Mouse (Mus musculus) frontal cortex, postnatal 10 days (tissue): ENCODE data around the gene Ptprn2.
A peak's percentile ranks its signal among the peaks of the same experiment; 100 is the strongest.

Experiments
- DNase-seq, 2 experiments: peaks; one replicate each; pipeline ENCODE4 v3.0.0; 2022; ENCODE audit warnings: low spot score in 2 of 2, mixed read lengths in 1 of 2

The Ptprn2 gene

DNA sequence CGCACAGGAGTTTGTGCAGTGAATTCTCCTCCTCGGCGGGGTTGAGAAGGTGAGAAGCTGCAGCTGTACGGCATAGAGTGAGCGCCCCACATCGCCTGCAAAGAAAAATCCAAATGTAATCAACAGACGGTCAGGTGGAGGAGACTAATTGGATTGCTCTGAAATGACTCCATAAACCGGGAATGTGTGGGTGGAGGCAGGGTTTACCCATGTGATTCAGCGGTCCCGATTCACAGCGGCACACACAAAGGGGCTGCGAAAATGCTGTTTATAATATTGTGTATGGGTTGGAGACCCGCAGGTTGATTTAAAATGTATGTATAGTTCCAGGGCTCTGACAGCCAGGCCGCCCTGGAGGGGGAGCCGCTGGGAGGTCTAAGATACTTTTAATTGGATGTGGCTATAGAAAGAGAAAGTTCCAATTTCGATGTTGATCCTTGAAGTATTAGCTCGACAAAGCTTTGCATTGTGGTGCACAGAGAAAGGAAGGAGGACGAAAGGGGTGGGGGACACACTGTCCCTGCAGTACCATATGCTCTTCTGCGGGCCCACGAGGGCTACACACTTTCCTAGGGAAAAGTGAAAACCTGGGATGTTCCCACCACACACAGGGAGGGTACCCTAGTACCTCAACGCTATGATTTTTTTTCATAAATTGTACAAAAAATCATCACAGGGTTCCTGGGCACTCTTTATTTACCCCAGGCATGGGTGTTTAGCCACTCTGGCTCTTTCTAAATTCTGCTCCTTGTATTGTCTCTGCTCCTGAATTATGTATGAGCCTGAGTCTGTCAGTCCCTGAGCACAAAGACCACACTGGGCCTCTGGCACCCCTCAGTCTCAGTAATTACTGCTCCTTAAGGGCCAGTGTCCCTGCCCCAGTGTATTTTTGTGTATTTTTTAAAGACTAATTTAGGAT lies 568.6 kb downstream of the Ptprn2 start:
- DNase-seq = peak in 1 of 2 experiments; percentile 22

DNA sequence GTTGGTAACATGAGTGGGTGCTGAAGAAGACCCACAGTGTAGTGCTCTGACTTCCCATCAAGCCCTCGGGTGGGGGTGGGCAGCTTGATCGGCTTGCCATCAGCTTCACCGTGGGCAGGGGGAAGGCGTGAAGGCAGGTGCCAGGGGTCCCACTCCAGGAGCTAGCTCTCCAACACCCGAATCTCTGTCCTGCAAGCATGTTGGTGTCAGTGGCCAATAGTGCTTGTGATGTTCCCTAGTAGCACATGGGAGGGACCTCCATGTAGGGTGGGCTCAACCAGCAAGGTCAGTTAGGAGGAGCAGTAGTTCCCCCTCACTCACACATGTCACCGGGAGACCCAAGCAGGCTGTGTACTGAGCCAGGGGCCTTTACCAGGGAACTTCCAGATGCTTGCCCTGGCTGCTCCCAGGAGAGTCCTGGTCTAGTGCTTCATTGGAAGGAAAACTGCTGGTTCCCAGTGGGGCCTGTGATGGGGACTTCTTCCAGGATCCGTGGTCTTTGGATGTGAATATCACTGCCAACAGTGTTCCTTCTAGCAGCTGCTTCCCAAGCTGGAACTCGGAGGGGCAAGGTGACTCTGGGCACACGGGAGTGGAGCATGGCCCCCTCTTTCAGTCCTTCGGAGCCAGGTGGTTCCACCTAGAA lies 569.5 kb downstream of the Ptprn2 start:
- no peak for DNase-seq

GRCm38 (mm10) chr12:117058184-117058958 lies 572.9 kb downstream of the Ptprn2 start:
- DNase-seq = no peak

- no peak for DNase-seq
These were observed 573.5 kb downstream of the Ptprn2 start for GRCm38 (mm10) chr12:117058975-117059374.

GRCm38 (mm10) chr12:117077664-117078063 lies 592.1 kb downstream of the Ptprn2 start:
- no peak for DNase-seq

- peak in 1 of 2 experiments; percentile 32 for DNase-seq
These were observed 593.4 kb downstream of the Ptprn2 start for GRCm38 (mm10) chr12:117078945-117079344.

GRCm38 (mm10) chr12:117079724-117080123 lies 594.2 kb downstream of the Ptprn2 start:
- no peak for DNase-seq

GRCm38 (mm10) chr12:117083856-117084701 lies 598.6 kb downstream of the Ptprn2 start:
- no peak for DNase-seq

DNA sequence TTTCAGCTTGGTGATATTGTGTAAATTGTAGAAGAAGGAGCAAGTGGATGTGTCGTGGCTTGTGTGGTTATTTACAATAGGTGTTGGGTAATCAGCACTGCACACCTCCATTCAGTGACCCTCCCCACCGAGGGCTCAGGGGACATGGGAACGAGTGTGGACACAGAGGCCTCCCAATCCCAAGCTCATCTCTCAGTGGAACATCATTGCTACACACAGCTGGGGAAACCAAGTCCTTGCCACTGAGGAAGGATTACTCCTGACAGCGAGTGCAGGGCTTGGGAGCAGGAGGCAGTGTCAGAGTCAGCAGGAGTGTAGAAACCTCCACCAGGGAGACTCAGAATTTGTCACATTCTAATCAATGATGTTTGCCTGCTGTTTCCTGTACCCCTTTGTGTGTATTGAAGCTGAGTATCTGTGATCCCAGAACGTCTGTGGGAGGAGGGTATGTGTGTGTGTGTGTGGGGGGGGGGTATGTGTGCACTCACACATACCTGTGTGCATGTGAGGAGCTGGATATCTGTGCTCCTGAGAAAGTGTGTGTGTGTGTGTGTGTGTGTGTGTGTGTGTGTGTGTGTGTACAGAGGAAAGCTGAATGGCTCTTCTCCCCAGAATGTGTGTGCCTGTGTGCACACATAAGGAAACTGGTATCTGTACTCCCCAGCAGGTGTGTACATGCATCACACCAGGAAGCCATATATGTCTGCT lies 599.3 kb downstream of the Ptprn2 start:
- DNase-seq = no peak

- peak in 1 of 2 experiments; percentile 22 for DNase-seq
These were observed 600.3 kb downstream of the Ptprn2 start for GRCm38 (mm10) chr12:117085661-117086335.

GRCm38 (mm10) chr12:117092345-117093107 lies 607.0 kb downstream of the Ptprn2 start:
- DNase-seq = no peak

GRCm38 (mm10) chr12:117095941-117096340 lies 610.4 kb downstream of the Ptprn2 start:
- DNase-seq = no peak

DNA sequence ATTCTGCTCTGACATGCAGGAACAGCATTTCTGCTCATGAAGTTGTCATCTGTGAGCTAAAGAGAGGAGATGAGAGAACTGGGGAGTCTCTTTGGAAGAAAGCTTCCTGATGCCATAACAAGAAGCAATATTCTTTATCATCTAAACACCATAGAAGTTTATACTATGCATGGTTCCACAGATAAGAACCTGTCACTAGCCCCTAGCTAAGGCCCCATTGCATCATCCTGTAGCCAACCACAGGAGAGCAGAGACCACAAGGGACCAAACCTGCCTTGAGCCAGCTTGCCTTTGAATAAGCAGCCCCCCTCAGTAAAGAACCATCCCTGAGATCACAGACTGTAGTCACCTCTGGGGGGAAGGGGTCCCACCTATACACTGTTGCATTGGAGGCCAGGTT lies 612.8 kb downstream of the Ptprn2 start:
- DNase-seq = no peak

- no peak for DNase-seq
These were observed 621.2 kb downstream of the Ptprn2 start for GRCm38 (mm10) chr12:117106696-117107095.

DNA sequence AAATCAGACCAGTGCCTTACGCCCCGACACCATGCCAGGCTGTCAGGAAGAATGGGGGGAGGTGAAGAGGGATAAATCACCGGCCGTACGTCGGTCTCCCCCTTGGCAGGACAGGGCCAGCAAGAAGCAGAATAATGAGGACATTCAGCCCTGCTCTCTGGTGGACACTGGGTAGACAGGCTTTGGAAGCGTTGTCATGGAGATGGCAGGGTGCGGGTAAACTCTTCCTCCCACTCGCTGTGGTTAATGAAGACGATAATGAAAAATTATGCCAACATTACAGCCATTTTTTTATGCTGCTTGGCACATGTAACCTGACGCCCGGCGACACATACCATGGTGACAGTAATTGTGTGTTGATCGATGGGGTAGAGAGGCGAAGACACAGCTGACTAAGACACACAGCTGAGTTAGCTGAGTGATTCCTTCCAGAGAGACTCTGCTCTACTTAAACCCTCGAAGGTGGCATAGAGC lies 621.7 kb downstream of the Ptprn2 start:
- DNase-seq = peak; percentile 55 to 65

GRCm38 (mm10) chr12:117115254-117115865 lies 629.8 kb downstream of the Ptprn2 start:
- DNase-seq = no peak

DNA sequence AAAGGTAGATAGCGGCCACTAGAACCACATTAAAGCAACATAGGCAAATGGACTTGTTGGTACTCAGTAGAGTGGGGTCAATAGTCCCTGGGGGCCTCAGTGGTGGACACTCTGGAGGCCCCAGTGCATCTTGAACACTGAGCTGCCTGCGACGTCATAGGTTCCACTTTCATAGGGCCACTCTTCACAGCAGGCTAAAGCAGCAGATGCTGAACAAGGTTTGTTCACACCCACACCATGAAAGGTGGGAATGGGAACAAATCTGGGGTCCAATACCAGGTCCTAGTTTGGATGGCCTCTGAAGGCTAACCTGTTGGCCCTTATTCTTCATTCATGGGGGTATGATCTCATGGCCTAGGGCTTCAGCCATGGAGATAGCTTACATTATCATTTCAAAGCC lies 641.6 kb downstream of the Ptprn2 start:
- DNase-seq = no peak

DNA sequence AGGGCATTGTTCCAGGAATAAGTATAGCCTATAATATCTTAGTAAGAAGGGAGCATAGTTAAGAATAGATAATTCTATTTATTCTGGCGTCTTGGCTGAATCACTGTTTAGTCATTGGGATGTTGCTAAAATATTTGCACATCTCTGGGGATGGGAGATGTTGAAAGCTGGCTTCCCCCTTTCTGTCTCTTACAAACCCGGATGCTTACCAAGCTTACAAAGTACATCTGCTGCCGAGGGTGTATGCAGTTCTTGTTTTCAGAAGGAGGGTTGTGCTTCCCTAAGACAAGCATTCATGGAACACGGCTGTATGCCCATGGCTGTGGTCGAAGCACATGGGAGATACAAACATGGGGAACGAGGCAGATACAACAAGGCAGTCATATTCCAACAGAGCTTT lies 642.0 kb downstream of the Ptprn2 start:
- no peak for DNase-seq

DNA sequence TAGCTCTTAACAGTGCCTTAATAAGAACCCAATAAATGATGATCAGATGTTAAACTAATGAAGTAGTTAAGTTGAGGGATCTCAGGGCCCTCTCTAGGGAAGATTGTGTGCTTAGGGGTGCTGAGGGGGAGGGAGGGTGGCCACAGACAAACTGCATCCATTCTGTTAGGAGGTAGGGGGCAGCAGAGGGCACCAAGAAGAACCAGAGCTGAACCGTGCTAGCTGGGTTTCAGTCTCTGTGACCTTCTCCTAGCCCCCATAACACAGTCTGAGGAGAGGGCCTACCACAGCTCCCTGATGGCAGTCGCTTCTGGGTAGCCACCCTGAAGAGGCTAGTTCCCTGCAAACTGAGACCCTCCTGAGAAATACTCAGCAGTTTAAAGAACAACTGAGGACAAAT lies 646.6 kb downstream of the Ptprn2 start:
- no peak for DNase-seq
